In the genomic region with DNA sequence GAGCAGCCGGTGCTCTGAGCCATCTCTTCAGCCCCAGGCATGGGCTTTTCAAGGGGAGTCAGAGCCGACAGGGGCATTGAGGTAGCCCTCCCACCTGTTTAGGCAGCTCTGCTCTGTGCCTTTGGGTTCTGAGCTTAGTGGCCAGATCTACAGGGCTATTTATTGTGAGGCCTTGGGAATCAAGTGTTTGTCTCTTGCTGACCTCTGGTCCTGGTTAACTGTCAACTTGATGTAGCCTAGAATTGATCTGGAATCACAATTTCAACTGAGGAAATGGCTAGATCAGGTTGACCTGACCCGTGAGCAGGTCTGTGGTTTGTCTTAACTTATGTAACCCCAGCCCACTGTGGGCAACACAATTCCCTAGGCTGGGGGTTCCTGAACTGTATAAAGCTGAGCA, we compare ENCODE assay signal across 25 mouse cellular contexts.
"Had no signal": no experiment of that assay in that cellular context is flagged by ENCODE, and none has a peak within 500 bp of the region (broad histone marks: within the 10 kb centered on the region; RNA-seq: fewer than 3 reads in every experiment).

No protein-coding gene starts in this region.

- H3K27me3 ChIP-seq: heart, embryonic 12.5 days; hindbrain, embryonic 13.5 days; hindbrain, embryonic 15.5 days; intestine, embryonic 15.5 days; limb, embryonic 13.5 days; limb, embryonic 15.5 days; liver, embryonic 12.5 days had no signal

- H3K9me3 ChIP-seq: heart, embryonic 10.5 days; heart, embryonic 12.5 days; hindbrain, embryonic 13.5 days; hindbrain, embryonic 15.5 days; intestine, embryonic 15.5 days; limb, embryonic 13.5 days; limb, embryonic 15.5 days; liver, embryonic 12.5 days had no signal

- DNase-seq: gastrocnemius, adult 2 months; gastrocnemius, postnatal 10 days; gastrocnemius, postnatal 25 days; heart, adult 18-20 months; heart, postnatal 10 days; heart, postnatal 4 days; kidney, adult 18-20 months; kidney, adult 8-10 months; kidney, postnatal 10 days; kidney, postnatal 25 days; kidney, postnatal 4 days; left cerebral cortex, postnatal 4 days had no signal

- H3K9ac ChIP-seq: heart, embryonic 12.5 days; hindbrain, embryonic 13.5 days; hindbrain, embryonic 15.5 days; intestine, embryonic 15.5 days; limb, embryonic 13.5 days; limb, embryonic 15.5 days; liver, embryonic 12.5 days; liver, embryonic 14.5 days had no signal

- H3K4me2 ChIP-seq: heart, embryonic 12.5 days; hindbrain, embryonic 13.5 days; hindbrain, embryonic 15.5 days; intestine, embryonic 15.5 days; limb, embryonic 13.5 days; limb, embryonic 15.5 days; liver, embryonic 12.5 days had no signal

- H3K27ac ChIP-seq: gastrocnemius, adult 2 months; heart, embryonic 10.5 days; hindbrain, embryonic 13.5 days; hindbrain, embryonic 15.5 days; intestine, embryonic 15.5 days; layer of hippocampus, adult 2 months; left cerebral cortex, adult 2 months; limb, embryonic 13.5 days; limb, embryonic 15.5 days; liver, embryonic 12.5 days; liver, embryonic 14.5 days had no signal

- ATAC-seq: inflammation-experienced regulatory T-cells, adult 6 months; intestine, embryonic 15.5 days; intestine, postnatal 0 days; liver, embryonic 12.5 days had no signal

- H3K4me1 ChIP-seq: hindbrain, embryonic 15.5 days; limb, embryonic 13.5 days had no signal

- H3K4me3 ChIP-seq: gastrocnemius, adult 2 months; heart, embryonic 10.5 days; heart, embryonic 12.5 days; hindbrain, embryonic 13.5 days; hindbrain, embryonic 15.5 days; intestine, embryonic 15.5 days; layer of hippocampus, adult 2 months; left cerebral cortex, adult 2 months; limb, embryonic 13.5 days; limb, embryonic 15.5 days; liver, embryonic 12.5 days had no signal
